Mouse (Mus musculus) spleen, embryonic (tissue): ENCODE measurements around the gene Surf6.
"Not testable (repeated sequence)": the region's sequence is repeated elsewhere in the genome, so short reads cannot be mapped to it uniquely, and the experiment has no call there.

ENCODE experiments used
- CTCF ChIA-PET: fragments of 350-600 bp; sonication (Branson Sonifier 250); formaldehyde crosslinking; loops from one replicate; lab custom pipeline; 2022; lab: Charles Lee

The Surf6 gene

GRCm38 (mm10) chr2:26914148-26914941 is 11.7 kb upstream of the Surf6 start:
- CTCF ChIA-PET: no interaction called here

- CTCF ChIA-PET: no interaction called here
Measured at GRCm38 (mm10) chr2:26913416-26914147, 10.9 kb upstream of the Surf6 start.

GRCm38 (mm10) chr2:26912253-26912770 is 9.6 kb upstream of the Surf6 start:
- CTCF ChIA-PET: interaction anchor here (1.2 kb wide), 1 partner anchor 17 kb away, joined by 3 read pairs; no protein-coding TSS in a partner anchor

- CTCF ChIA-PET: no interaction called here
Measured at GRCm38 (mm10) chr2:26910994-26911765, 8.5 kb upstream of the Surf6 start.

GRCm38 (mm10) chr2:26910124-26910993 is 7.7 kb upstream of the Surf6 start, which contains the start of the genes Med22 and Rpl7a:
Gene Med22 (minus strand): TSS chr2:26910677.
Gene Rpl7a (plus strand): TSS chr2:26910764.
- CTCF ChIA-PET: interaction anchor here (0.6 kb wide), 1 partner anchor 564 kb away, joined by 3 read pairs; no protein-coding TSS in a partner anchor

- CTCF ChIA-PET: interaction anchor here (0.5 to 0.6 kb wide), 2 partner anchors 563 to 1937 kb away, joined by 3 to 8 read pairs; no protein-coding TSS in a partner anchor
Measured at GRCm38 (mm10) chr2:26909387-26909784, 6.7 kb upstream of the Surf6 start.

GRCm38 (mm10) chr2:26908710-26909386 is 6.2 kb upstream of the Surf6 start:
- CTCF ChIA-PET: interaction anchor here (0.5 kb wide), 1 partner anchor 1936 kb away, joined by 8 read pairs; no protein-coding TSS in a partner anchor

GRCm38 (mm10) chr2:26907109-26907508 is 4.4 kb upstream of the Surf6 start:
- CTCF ChIA-PET: interaction anchor here (0.5 kb wide), 1 partner anchor 418 kb away, joined by 7 read pairs; no protein-coding TSS in a partner anchor

GRCm38 (mm10) chr2:26906431-26906830 is 3.8 kb upstream of the Surf6 start:
- CTCF ChIA-PET: interaction anchor here (0.5 kb wide), 1 partner anchor 418 kb away, joined by 7 read pairs; no protein-coding TSS in a partner anchor

- CTCF ChIA-PET: no interaction called here
Measured at GRCm38 (mm10) chr2:26905936-26906335, 3.3 kb upstream of the Surf6 start.

- CTCF ChIA-PET: interaction anchor here (0.6 to 1.2 kb wide), 2 partner anchors 42 to 129 kb away, joined by 7 to 20 read pairs; no protein-coding TSS in a partner anchor
Measured at GRCm38 (mm10) chr2:26903311-26903710, 632 bp upstream of the Surf6 start.

GRCm38 (mm10) chr2:26901834-26902400 is 762 bp downstream of the Surf6 start:
- CTCF ChIA-PET: interaction anchor here (0.7 kb wide), 1 partner anchor 366 kb away, joined by 3 read pairs; no protein-coding TSS in a partner anchor

GRCm38 (mm10) chr2:26900731-26901130 is 1.9 kb downstream of the Surf6 start:
- CTCF ChIA-PET: no interaction called here

GRCm38 (mm10) chr2:26895898-26896297 is 6.8 kb downstream of the Surf6 start:
- CTCF ChIA-PET: no interaction called here

GRCm38 (mm10) chr2:26886170-26886569 is 16.5 kb downstream of the Surf6 start:
- CTCF ChIA-PET: not testable (repeated sequence)

- CTCF ChIA-PET: not testable (repeated sequence)
Measured at GRCm38 (mm10) chr2:26885541-26885940, 17.1 kb downstream of the Surf6 start.

- CTCF ChIA-PET: interaction anchor here (1.1 kb wide), 1 partner anchor 578 kb away, joined by 9 read pairs; no protein-coding TSS in a partner anchor
Measured at GRCm38 (mm10) chr2:26878571-26878970, 24.1 kb downstream of the Surf6 start.

GRCm38 (mm10) chr2:26870666-26871065 is 32.0 kb downstream of the Surf6 start:
- CTCF ChIA-PET: no interaction called here

- CTCF ChIA-PET: no interaction called here
Measured at GRCm38 (mm10) chr2:26864879-26865278, 37.8 kb downstream of the Surf6 start, which contains the start of gene Abo. Gene Abo (minus strand): TSS chr2:26864979.
